Mouse (Mus musculus) bone marrow macrophage, adult 2 months (primary cell): Measurements from ENCODE around the gene Ms4a8a.

Experiments used
- CTCF ChIP-seq: IDR thresholded peaks from 2 replicates; pipeline ENCODE4 v1.5.1; 2012; ENCODE audit warnings: low read depth, mild to moderate bottlenecking, low read length, moderate library complexity
- POLR2A ChIP-seq: IDR thresholded peaks from 2 replicates; pipeline ENCODE4 v1.6.1; 2012; ENCODE audit warnings: mild to moderate bottlenecking, low read depth, low read length, borderline replicate concordance

- TF ChIP-seq CTCF: no peak
- no peak for TF ChIP-seq POLR2A
Observed at GRCm38 (mm10) chr19:11060900-11061299, 20.0 kb downstream of the Ms4a8a start.
